Mouse (Mus musculus) forebrain, embryonic 11.5 days (tissue): ENCODE measurements at regions not wholly inside any gene's neighbourhood (a gene's known extent, or its start where the extent isn't known, plus 50 kb on each side); places are given as distances from the start of the nearest gene placed in this dataset.

Source experiments
- ATAC-seq: fragments of 200-750 bp; cut with Nextera tagmentation; replicated peaks from 2 replicates; pipeline ENCODE4 v1.8.0; 2017; ENCODE audit warnings: moderate TSS enrichment; ENCODE audit not compliant: low FRiP score
- DNase-seq: peaks from one replicate; pipeline ENCODE4 v3.0.0-alpha.2; 2017; ENCODE audit warnings: low spot score
- H3K27ac ChIP-seq: fragments of 300-500 bp; sonication (generic); 2 replicates; pipeline ENCODE4 v1.5.1; 2014; ENCODE audit warnings: low read depth, low read length
- H3K27me3 ChIP-seq: fragments of 300-500 bp; sonication (generic); 2 replicates; pipeline ENCODE4 v1.6.1; 2014; ENCODE audit warnings: mild to moderate bottlenecking, low read length, mixed read lengths; ENCODE audit not compliant: control insufficient read depth, insufficient read depth
- H3K36me3 ChIP-seq: fragments of 300-500 bp; sonication (generic); 2 replicates; pipeline ENCODE4 v1.6.1; 2014; ENCODE audit warnings: mild to moderate bottlenecking, low read length, moderate library complexity, mixed read lengths; ENCODE audit not compliant: control insufficient read depth, insufficient read depth
- H3K4me1 ChIP-seq: fragments of 300-500 bp; sonication (generic); replicated peaks from 2 replicates; pipeline ENCODE4 v1.6.1; 2014; ENCODE audit warnings: low read length, mixed read lengths; ENCODE audit not compliant: control insufficient read depth, insufficient read depth
- H3K4me2 ChIP-seq: fragments of 300-500 bp; sonication (generic); 2 replicates; pipeline ENCODE4 v1.6.1; 2014; ENCODE audit warnings: low read depth, mild to moderate bottlenecking, low read length, moderate library complexity, mixed read lengths; ENCODE audit not compliant: severe bottlenecking
- H3K4me3 ChIP-seq: fragments of 300-500 bp; sonication (generic); 2 replicates; pipeline ENCODE4 v1.5.1; 2014; ENCODE audit warnings: low read depth, low read length
- H3K9ac ChIP-seq: fragments of 300-500 bp; sonication (generic); 2 replicates; pipeline ENCODE4 v1.6.1; 2014; ENCODE audit warnings: low read length
- H3K9me3 ChIP-seq: fragments of 300-500 bp; sonication (generic); 2 replicates; pipeline ENCODE4 v1.6.1; 2016; ENCODE audit warnings: low read length, mixed read lengths; ENCODE audit not compliant: control insufficient read depth
- WGBS: fragments of 180-500 bp; shearing (Covaris S2); extraction: QIAGEN DNeasy Blood & Tissue Kit; methylation state at CpG from one replicate; pipeline ENCODE4 v1.1.7; 2014; 5-methylcytosine and 5-hydroxymethylcytosine counted together

- H3K4me3 ChIP-seq: no peak overlapping the region
Observed at GRCm38 (mm10) chr2:10783071-10783470, 388.8 kb upstream of the Prkcq start.

GRCm38 (mm10) chr2:10783594-10783993 is 388.3 kb upstream of the Prkcq start:
- 58% methylated on average over 6 of the region's 6 CpGs for WGBS
- Histone ChIP-seq H3K4me1 (no peaks in the 10 kb centered on the region), H3K9me3 (no peaks in the 10 kb centered on the region), H3K9ac (no peak overlapping the region), H3K4me2 (no peak overlapping the region), H3K27me3 (no peaks in the 10 kb centered on the region), H3K27ac (no peak overlapping the region), H3K4me3 (no peak overlapping the region), H3K36me3 (no peaks in the 10 kb centered on the region)
- DNase-seq: no peak
- no peak for ATAC-seq

More at GRCm38 (mm10) chr2:10783071-10783470, 388.8 kb upstream of the Prkcq start:
- no peak overlapping the region for H3K9ac ChIP-seq
- no peaks in the 10 kb centered on the region for H3K27me3 ChIP-seq
- no peak overlapping the region for H3K4me2 ChIP-seq
- ATAC-seq (0 out of 2 replicates have a peak, but pooled peaks have one; percentile 29), DNase-seq (no peak)
- WGBS: 65% methylated on average over 7 of the region's 7 CpGs
- H3K27ac ChIP-seq: no peak overlapping the region
- no peaks in the 10 kb centered on the region for H3K36me3 ChIP-seq
- H3K9me3 ChIP-seq: no peaks in the 10 kb centered on the region
- no peaks in the 10 kb centered on the region for H3K4me1 ChIP-seq

GRCm38 (mm10) chr2:10784266-10784665 is 387.6 kb upstream of the Prkcq start:
- no peak overlapping the region for H3K4me2 ChIP-seq
- WGBS: 41% methylated on average over 2 of the region's 2 CpGs
- no peak for ATAC-seq
- no peaks in the 10 kb centered on the region for H3K9me3 ChIP-seq
- H3K4me3 ChIP-seq: no peak overlapping the region
- H3K36me3 ChIP-seq: no peaks in the 10 kb centered on the region
- H3K9ac ChIP-seq: no peak overlapping the region
- H3K4me1 ChIP-seq: no peaks in the 10 kb centered on the region
- no peaks in the 10 kb centered on the region for H3K27me3 ChIP-seq
- H3K27ac ChIP-seq: no peak overlapping the region
- no peak for DNase-seq

GRCm38 (mm10) chr2:10785156-10785555 is 386.8 kb upstream of the Prkcq start:
- H3K36me3 ChIP-seq: no peaks in the 10 kb centered on the region
- no peaks in the 10 kb centered on the region for H3K27me3 ChIP-seq
- no peak overlapping the region for H3K9ac ChIP-seq
- no peak overlapping the region for H3K27ac ChIP-seq
- peak; percentile 53 for ATAC-seq
- no peaks in the 10 kb centered on the region for H3K4me1 ChIP-seq
- DNase-seq: peak; percentile 54
- whole genome bisulfite sequencing: 20% methylated on average over 2 of the region's 2 CpGs
- H3K4me3 ChIP-seq: no peak overlapping the region
- no peaks in the 10 kb centered on the region for H3K9me3 ChIP-seq
- no peak overlapping the region for H3K4me2 ChIP-seq

- DNase-seq (no peak), ATAC-seq (no peak)
- Histone ChIP-seq H3K4me2 (no peak overlapping the region), H3K27me3 (no peaks in the 10 kb centered on the region), H3K4me3 (no peak overlapping the region), H3K36me3 (no peaks in the 10 kb centered on the region), H3K27ac (no peak overlapping the region), H3K9me3 (no peaks in the 10 kb centered on the region), H3K4me1 (no peaks in the 10 kb centered on the region), H3K9ac (no peak overlapping the region)
- WGBS: 39% methylated on average over 1 of the region's 1 CpGs
Observed at GRCm38 (mm10) chr2:10788509-10788908, 383.4 kb upstream of the Prkcq start.

- H3K4me3 ChIP-seq: no peak overlapping the region
- ATAC-seq (no peak), DNase-seq (no peak)
- H3K9me3 ChIP-seq: no peaks in the 10 kb centered on the region
- no peaks in the 10 kb centered on the region for H3K4me1 ChIP-seq
- no peak overlapping the region for H3K9ac ChIP-seq
- H3K27ac ChIP-seq: no peak overlapping the region
- H3K36me3 ChIP-seq: no peaks in the 10 kb centered on the region
- no peak overlapping the region for H3K4me2 ChIP-seq
- no peaks in the 10 kb centered on the region for H3K27me3 ChIP-seq
Observed at GRCm38 (mm10) chr2:10791233-10791632, 380.7 kb upstream of the Prkcq start.

- ATAC-seq (no peak), DNase-seq (no peak)
- Histone ChIP-seq H3K9me3 (no peaks in the 10 kb centered on the region), H3K27ac (no peak overlapping the region), H3K9ac (no peak overlapping the region), H3K4me1 (no peaks in the 10 kb centered on the region), H3K27me3 (no peaks in the 10 kb centered on the region), H3K4me2 (no peak overlapping the region), H3K4me3 (no peak overlapping the region), H3K36me3 (no peaks in the 10 kb centered on the region)
- 20% methylated on average over 2 of the region's 2 CpGs for WGBS
Observed at GRCm38 (mm10) chr2:10816374-10816773, 355.5 kb upstream of the Prkcq start.

GRCm38 (mm10) chr2:10825278-10826133 is 346.4 kb upstream of the Prkcq start:
- peak overlapping the region; percentile 45 for H3K4me2 ChIP-seq
- DNase-seq: peak; percentile 83
- no peaks in the 10 kb centered on the region for H3K4me1 ChIP-seq
- peak overlapping the region; percentile 58 for H3K9ac ChIP-seq
- ATAC-seq: peak; percentile 72
- no peak overlapping the region for H3K27ac ChIP-seq
- H3K9me3 ChIP-seq: no peaks in the 10 kb centered on the region
- WGBS: 34% methylated on average over 29 of the region's 29 CpGs
- peak overlapping the region; percentile 32 for H3K4me3 ChIP-seq
- H3K27me3 ChIP-seq: no peaks in the 10 kb centered on the region
- H3K36me3 ChIP-seq: no peaks in the 10 kb centered on the region
